Mouse (Mus musculus): ENCODE results near the gene Qpctl. TPM values are rescaled to one million over a fixed set of nuclear protein-coding genes. Genes with fewer than 3 reads are reported as not detected.

Qpctl gene
- polyA plus RNA-seq, 1 experiment from 2014 or later: 26.4 TPM

- no peaks in the 10 kb centered on the region for H3K4me1 ChIP-seq
- H3K27me3 ChIP-seq (replicated peaks): no peaks in the 10 kb centered on the region
- no peak overlapping the region for H3K9ac ChIP-seq
- H3K9me3 ChIP-seq: no peaks in the 10 kb centered on the region
- ATAC-seq (replicated peaks): no peak
- no peaks in the 10 kb centered on the region for H3K36me3 ChIP-seq (replicated peaks)
- 97% methylated on average over 1 of the region's 1 CpGs for WGBS
- H3K4me2 ChIP-seq: no peak overlapping the region
- H3K27ac ChIP-seq: no peak overlapping the region
- no peak overlapping the region for H3K4me3 ChIP-seq
Measured at GRCm38 (mm10) chr7:19109565-19109964, 39.5 kb downstream of the Qpctl start.

- H3K9ac ChIP-seq: no peak overlapping the region
- no peaks in the 10 kb centered on the region for H3K4me1 ChIP-seq
- no peak overlapping the region for H3K27ac ChIP-seq
- H3K4me3 ChIP-seq: no peak overlapping the region
- no peak overlapping the region for H3K4me2 ChIP-seq
- H3K9me3 ChIP-seq: no peaks in the 10 kb centered on the region
- WGBS: 59% methylated on average over 3 of the region's 3 CpGs
- ATAC-seq (replicated peaks): no peak
- no peaks in the 10 kb centered on the region for H3K27me3 ChIP-seq (replicated peaks)
- no peaks in the 10 kb centered on the region for H3K36me3 ChIP-seq (replicated peaks)
Measured at GRCm38 (mm10) chr7:19107436-19107835, 41.7 kb downstream of the Qpctl start.

- WGBS: 80% methylated on average over 2 of the region's 2 CpGs
- Histone ChIP-seq H3K4me3 (no peak overlapping the region), H3K4me2 (no peak overlapping the region), H3K27me3 (replicated peaks) (no peaks in the 10 kb centered on the region), H3K36me3 (replicated peaks) (no peaks in the 10 kb centered on the region), H3K9ac (no peak overlapping the region), H3K4me1 (no peaks in the 10 kb centered on the region), H3K27ac (no peak overlapping the region), H3K9me3 (no peaks in the 10 kb centered on the region)
- ATAC-seq (replicated peaks): no peak
Measured at GRCm38 (mm10) chr7:19104486-19104885, 44.6 kb downstream of the Qpctl start.

- Histone ChIP-seq H3K9me3 (no peaks in the 10 kb centered on the region), H3K27ac (no peak overlapping the region), H3K4me1 (no peaks in the 10 kb centered on the region), H3K9ac (no peak overlapping the region), H3K4me2 (no peak overlapping the region), H3K27me3 (replicated peaks) (no peaks in the 10 kb centered on the region), H3K4me3 (no peak overlapping the region), H3K36me3 (replicated peaks) (no peaks in the 10 kb centered on the region)
- no peak for ATAC-seq (replicated peaks)
Measured at GRCm38 (mm10) chr7:19103741-19104140, 45.4 kb downstream of the Qpctl start.

GRCm38 (mm10) chr7:19100290-19100689 lies 48.8 kb downstream of the Qpctl start:
- no peak for ATAC-seq (replicated peaks)
- Histone ChIP-seq H3K27me3 (replicated peaks) (no peaks in the 10 kb centered on the region), H3K4me3 (no peak overlapping the region), H3K27ac (no peak overlapping the region), H3K4me1 (peaks cover 12% of the 10 kb centered on the region), H3K9me3 (no peaks in the 10 kb centered on the region), H3K4me2 (no peak overlapping the region), H3K36me3 (replicated peaks) (no peaks in the 10 kb centered on the region), H3K9ac (no peak overlapping the region)
- WGBS: 92% methylated on average over 1 of the region's 1 CpGs

- Histone ChIP-seq H3K4me3 (no peak overlapping the region), H3K4me1 (peaks cover 27% of the 10 kb centered on the region), H3K27me3 (replicated peaks) (peaks cover 10% of the 10 kb centered on the region), H3K36me3 (replicated peaks) (no peaks in the 10 kb centered on the region), H3K27ac (no peak overlapping the region), H3K9me3 (no peaks in the 10 kb centered on the region), H3K9ac (no peak overlapping the region), H3K4me2 (no peak overlapping the region)
- 60% methylated on average over 7 of the region's 7 CpGs for WGBS
- ATAC-seq (replicated peaks): no peak
Measured at GRCm38 (mm10) chr7:19098811-19099210, 50.3 kb downstream of the Qpctl start.

- Histone ChIP-seq H3K4me2 (no peak overlapping the region), H3K9me3 (no peaks in the 10 kb centered on the region), H3K36me3 (replicated peaks) (no peaks in the 10 kb centered on the region), H3K9ac (no peak overlapping the region), H3K27me3 (replicated peaks) (peaks cover 11% of the 10 kb centered on the region), H3K4me1 (peaks cover 36% of the 10 kb centered on the region), H3K27ac (no peak overlapping the region), H3K4me3 (no peak overlapping the region)
- no peak for ATAC-seq (replicated peaks)
Measured at GRCm38 (mm10) chr7:19097863-19098262, 51.2 kb downstream of the Qpctl start.

- H3K27me3 ChIP-seq (replicated peaks): peaks cover 11% of the 10 kb centered on the region
- peaks cover 42% of the 10 kb centered on the region for H3K4me1 ChIP-seq
- H3K9ac ChIP-seq: no peak overlapping the region
- ATAC-seq (replicated peaks): no peak
- H3K4me2 ChIP-seq: no peak overlapping the region
- no peaks in the 10 kb centered on the region for H3K36me3 ChIP-seq (replicated peaks)
- H3K27ac ChIP-seq: no peak overlapping the region
- no peak overlapping the region for H3K4me3 ChIP-seq
- no peaks in the 10 kb centered on the region for H3K9me3 ChIP-seq
- 61% methylated on average over 2 of the region's 2 CpGs for WGBS
Measured at GRCm38 (mm10) chr7:19097217-19097616, 51.9 kb downstream of the Qpctl start.

GRCm38 (mm10) chr7:19096421-19096976 lies 52.6 kb downstream of the Qpctl start:
- Histone ChIP-seq H3K36me3 (replicated peaks) (peaks cover 3% of the 10 kb centered on the region; the same call in 1 of the 2 replicates), H3K4me3 (peak overlapping the region; percentile 49; the same call in 1 of the 2 replicates), H3K9me3 (no peaks in the 10 kb centered on the region), H3K4me2 (peak overlapping the region; percentile 96), H3K27me3 (replicated peaks) (peaks cover 17% of the 10 kb centered on the region), H3K27ac (no peak overlapping the region), H3K9ac (no peak overlapping the region), H3K4me1 (peaks cover 46% of the 10 kb centered on the region)
- WGBS: 56% methylated on average over 5 of the region's 5 CpGs
- no peak for ATAC-seq (replicated peaks)

- Histone ChIP-seq H3K4me3 (peak overlapping the region; percentile 49), H3K4me2 (peak overlapping the region; percentile 96), H3K27me3 (replicated peaks) (peaks cover 25% of the 10 kb centered on the region), H3K9ac (0 out of 2 replicates have a peak overlapping the region, but pooled peaks have one; percentile 46), H3K9me3 (no peaks in the 10 kb centered on the region), H3K36me3 (replicated peaks) (peaks cover 3% of the 10 kb centered on the region; the same call in 1 of the 2 replicates), H3K27ac (no peak overlapping the region), H3K4me1 (peaks cover 46% of the 10 kb centered on the region)
- no peak; the same call in 1 of the 2 replicates for ATAC-seq (replicated peaks)
- WGBS: under 1% methylated on average over 19 of the region's 19 CpGs
Measured at GRCm38 (mm10) chr7:19095751-19096110, 53.4 kb downstream of the Qpctl start.

GRCm38 (mm10) chr7:19094826-19095750 lies 54.0 kb downstream of the Qpctl start:
- Histone ChIP-seq H3K27me3 (replicated peaks) (peaks cover 27% of the 10 kb centered on the region), H3K4me2 (peak overlapping the region; percentile 96), H3K9ac (peak overlapping the region; percentile 46), H3K36me3 (replicated peaks) (peaks cover 3% of the 10 kb centered on the region; the same call in 1 of the 2 replicates), H3K27ac (peak overlapping the region; percentile 66), H3K4me1 (peaks cover 46% of the 10 kb centered on the region), H3K9me3 (no peaks in the 10 kb centered on the region), H3K4me3 (peak overlapping the region; percentile 49)
- peak; percentile 3; the same call in 1 of the 2 replicates for ATAC-seq (replicated peaks)
- WGBS: under 1% methylated on average over 81 of the region's 87 CpGs

- no peak for ATAC-seq (replicated peaks)
- Histone ChIP-seq H3K4me3 (peak within 1 kb of the TSS; percentile 49), H3K9ac (peak within 1 kb of the TSS; percentile 46), H3K4me2 (peak within 1 kb of the TSS; percentile 96), H3K9me3 (no peaks in the 10 kb centered on the region), H3K4me1 (peaks cover 46% of the 10 kb centered on the region), H3K27ac (peak within 1 kb of the TSS; percentile 66), H3K27me3 (replicated peaks) (peaks cover 27% of the 10 kb centered on the region), H3K36me3 (replicated peaks) (peaks cover 3% of the 10 kb centered on the region; the same call in 1 of the 2 replicates)
- 1% methylated on average over 14 of the region's 36 CpGs for WGBS
Measured at GRCm38 (mm10) chr7:19094471-19094825, 54.6 kb downstream of the Qpctl start, which contains the start of gene Six5. TSS of gene Six5 (plus strand) at chr7:19094594.
